Comparison of ENCODE assay signal across 21 mouse cellular contexts in genomic region chr19:4166678-4167476, GRCm38 (mm10). TPM values are rescaled to one million over a fixed set of nuclear protein-coding genes. Genes with fewer than 3 reads are reported as not detected.
DNase-seq lines count a peak whose midpoint lies in the region; ATAC-seq and TF ChIP-seq lines count a peak whose summit lies in the region.
"Had no signal": no experiment of that assay in that cellular context is flagged by ENCODE, and none has a peak within 500 bp of the region (broad histone marks: within the 10 kb centered on the region; RNA-seq: fewer than 3 reads in every experiment).

No protein-coding gene starts in this region.

- peaks cover 23% of the 10 kb centered on the region for H3K4me1 ChIP-seq in forebrain, embryonic 13.5 days
- H3K4me1 ChIP-seq in forebrain, embryonic 12.5 days = peaks cover 21% of the 10 kb centered on the region
- peaks cover 29% of the 10 kb centered on the region for H3K4me1 ChIP-seq in heart, postnatal 0 days (ENCODE audit: control insufficient read depth, insufficient read depth)
- H3K4me1 ChIP-seq in liver, embryonic 13.5 days (replicated peaks) = peaks cover 65% of the 10 kb centered on the region
- H3K4me1 ChIP-seq in liver, postnatal 0 days (ENCODE audit: insufficient read depth) = peaks cover 45% of the 10 kb centered on the region

- peak; percentile 72; the same call in 1 of the 2 replicates for TF ChIP-seq EP300 in heart, postnatal 0 days (IDR thresholded peaks at IDR 0.05; ENCODE audit: low read depth)
- no peak for TF ChIP-seq EP300 in liver, postnatal 0 days (IDR thresholded peaks at IDR 0.05; ENCODE audit: low read depth)

- no peak overlapping the region for H3K4me2 ChIP-seq in forebrain, embryonic 13.5 days
- H3K4me2 ChIP-seq in forebrain, embryonic 12.5 days = no peak overlapping the region
- no peak overlapping the region for H3K4me2 ChIP-seq in heart, postnatal 0 days (ENCODE audit: low read depth, low read length)
- no peak overlapping the region for H3K4me2 ChIP-seq in liver, embryonic 13.5 days
- H3K4me2 ChIP-seq in liver, postnatal 0 days (ENCODE audit: low read depth, low read length) = no peak overlapping the region
- H3K4me2 ChIP-seq: intestine, embryonic 15.5 days; midbrain, embryonic 13.5 days; neural tube, embryonic 12.5 days had no signal

- no peak overlapping the region for H3K4me3 ChIP-seq in forebrain, embryonic 13.5 days
- no peak overlapping the region for H3K4me3 ChIP-seq in forebrain, embryonic 12.5 days (replicated peaks)
- H3K4me3 ChIP-seq in heart, postnatal 0 days (ENCODE audit: low read depth, low read length) = no peak overlapping the region
- H3K4me3 ChIP-seq in liver, embryonic 13.5 days (replicated peaks) = no peak overlapping the region
- H3K4me3 ChIP-seq in liver, postnatal 0 days (ENCODE audit: low read depth, low read length) = no peak overlapping the region
- H3K4me3 ChIP-seq: embryonic facial prominence, embryonic 10.5 days; intestine, embryonic 15.5 days; midbrain, embryonic 13.5 days; neural tube, embryonic 12.5 days had no signal

- no peaks in the 10 kb centered on the region for H3K9me3 ChIP-seq in forebrain, embryonic 13.5 days (replicated peaks)
- no peaks in the 10 kb centered on the region for H3K9me3 ChIP-seq in forebrain, embryonic 12.5 days
- H3K9me3 ChIP-seq in heart, postnatal 0 days (replicated peaks; ENCODE audit: control insufficient read depth, low read length) = no peaks in the 10 kb centered on the region
- no peaks in the 10 kb centered on the region for H3K9me3 ChIP-seq in liver, embryonic 13.5 days (replicated peaks)
- H3K9me3 ChIP-seq in liver, postnatal 0 days (ENCODE audit: low read length) = no peaks in the 10 kb centered on the region
- H3K9me3 ChIP-seq: embryonic facial prominence, embryonic 10.5 days; intestine, embryonic 15.5 days; midbrain, embryonic 13.5 days; neural tube, embryonic 12.5 days had no signal

- peak; percentile 48 for DNase-seq in adrenal gland, adult 2 months
- DNase-seq in adrenal gland, postnatal 4 days (ENCODE audit: low spot score in 2 of 2) = no peak
- DNase-seq in heart, postnatal 0 days (ENCODE audit: low spot score) = peak; percentile 61
- no peak for DNase-seq in heart, postnatal 36 days
- DNase-seq in liver, embryonic 13.5 days = no peak
- no peak for DNase-seq in liver, postnatal 0 days
- DNase-seq: gastrocnemius, postnatal 10 days; kidney, adult 9 months had no signal

- no peak for ATAC-seq in forebrain, embryonic 13.5 days
- no peak for ATAC-seq in forebrain, embryonic 12.5 days (ENCODE audit: low FRiP score)
- ATAC-seq in heart, postnatal 0 days (ENCODE audit: insufficient read depth, low read depth) = peak; percentile 10
- ATAC-seq in liver, embryonic 13.5 days (ENCODE audit: low read depth) = no peak
- ATAC-seq in liver, postnatal 0 days = no peak
- ATAC-seq: forebrain, embryonic 14.5 days; intestine, embryonic 15.5 days; lung, postnatal 0 days; midbrain, embryonic 13.5 days; Patski had no signal

- WGBS in forebrain, embryonic 13.5 days = 83% methylated on average over 9 of the region's 9 CpGs
- 77% methylated on average over 9 of the region's 9 CpGs for WGBS in forebrain, embryonic 12.5 days
- WGBS in heart, postnatal 0 days = 32% methylated on average over 9 of the region's 9 CpGs
- WGBS in liver, embryonic 13.5 days (ENCODE audit: insufficient replicate concordance) = 66% methylated on average over 9 of the region's 9 CpGs
- WGBS in liver, postnatal 0 days (ENCODE audit: insufficient replicate concordance) = 73% methylated on average over 9 of the region's 9 CpGs

- TF ChIP-seq CTCF in heart, postnatal 0 days (IDR thresholded peaks at IDR 0.05; ENCODE audit: low read depth) = no peak
- no peak for TF ChIP-seq CTCF in liver, postnatal 0 days (IDR thresholded peaks at IDR 0.05; ENCODE audit: low read depth)

- H3K36me3 ChIP-seq in forebrain, embryonic 13.5 days (ENCODE audit: poor library complexity, severe bottlenecking) = peaks cover 1% of the 10 kb centered on the region; the same call in 1 of the 2 replicates
- peaks cover under 1% of the 10 kb centered on the region; the same call in 1 of the 2 replicates for H3K36me3 ChIP-seq in forebrain, embryonic 12.5 days (replicated peaks)
- H3K36me3 ChIP-seq in heart, postnatal 0 days (replicated peaks; ENCODE audit: control insufficient read depth, insufficient read depth, low read length) = 0 out of 2 replicates have a peak, but pooled peaks cover 8% of the 10 kb centered on the region
- no peaks in the 10 kb centered on the region for H3K36me3 ChIP-seq in liver, embryonic 13.5 days
- H3K36me3 ChIP-seq in liver, postnatal 0 days (replicated peaks; ENCODE audit: insufficient read depth, low read length) = no peaks in the 10 kb centered on the region
- H3K36me3 ChIP-seq: embryonic facial prominence, embryonic 10.5 days; intestine, embryonic 15.5 days; midbrain, embryonic 13.5 days; neural tube, embryonic 12.5 days had no signal

- intact Hi-C loops in heart, postnatal 36 days (cut with DNase I) = no loop called here

- H3K27me3 ChIP-seq in forebrain, embryonic 13.5 days = no peaks in the 10 kb centered on the region
- H3K27me3 ChIP-seq in forebrain, embryonic 12.5 days = 0 out of 2 replicates have a peak, but pooled peaks cover 5% of the 10 kb centered on the region
- no peaks in the 10 kb centered on the region for H3K27me3 ChIP-seq in heart, postnatal 0 days (ENCODE audit: control insufficient read depth, insufficient read depth, low read length)
- H3K27me3 ChIP-seq in liver, embryonic 13.5 days = no peaks in the 10 kb centered on the region
- no peaks in the 10 kb centered on the region for H3K27me3 ChIP-seq in liver, postnatal 0 days (ENCODE audit: insufficient read depth, low read length)
- H3K27me3 ChIP-seq: intestine, embryonic 15.5 days; midbrain, embryonic 13.5 days; neural tube, embryonic 12.5 days; Patski had no signal

- no peak overlapping the region for H3K27ac ChIP-seq in forebrain, embryonic 13.5 days
- no peak overlapping the region for H3K27ac ChIP-seq in forebrain, embryonic 12.5 days
- H3K27ac ChIP-seq in heart, postnatal 0 days (ENCODE audit: low read depth) = peak overlapping the region; percentile 79
- H3K27ac ChIP-seq in liver, embryonic 13.5 days = no peak overlapping the region
- no peak overlapping the region for H3K27ac ChIP-seq in liver, postnatal 0 days (ENCODE audit: low read depth)
- H3K27ac ChIP-seq: embryonic facial prominence, embryonic 10.5 days; intestine, embryonic 15.5 days; liver, embryonic 14.5 days; midbrain, embryonic 13.5 days; neural tube, embryonic 12.5 days had no signal

- H3K9ac ChIP-seq in forebrain, embryonic 13.5 days = 0 out of 2 replicates have a peak overlapping the region, but pooled peaks have one; percentile 5
- no peak overlapping the region for H3K9ac ChIP-seq in forebrain, embryonic 12.5 days
- H3K9ac ChIP-seq in heart, postnatal 0 days (replicated peaks; ENCODE audit: low read depth, low read length) = no peak overlapping the region
- 0 out of 2 replicates have a peak overlapping the region, but pooled peaks have one; percentile 26 for H3K9ac ChIP-seq in liver, embryonic 13.5 days
- no peak overlapping the region for H3K9ac ChIP-seq in liver, postnatal 0 days (replicated peaks)
- H3K9ac ChIP-seq: intestine, embryonic 15.5 days; liver, embryonic 14.5 days; midbrain, embryonic 13.5 days; neural tube, embryonic 12.5 days had no signal

RNA-seq across cellular contexts. Expression of gene Rps6kb2, which starts 3.7 kb away (rescaled TPM):
- total RNA-seq in adrenal gland, adult 2 months (2021) = 10 to 100 TPM; 27.6 to 39.5 TPM
- polyA plus RNA-seq in adrenal gland, adult 2 months (2012; rRNA removed) = 48.3 and 60.8 TPM in 2 replicates
- total RNA-seq in adrenal gland, postnatal 4 days (2021) = 10 to 100 TPM; 46.6 to 50.0 TPM
- 56.6 and 61.6 TPM in 2 replicates for polyA plus RNA-seq in forebrain, embryonic 13.5 days (2015; fragmentation: Nextera tagmentation; extraction: Ambion mirVana)
- 59.5 and 62.5 TPM in 2 replicates for polyA plus RNA-seq in forebrain, embryonic 12.5 days (2016; fragmentation: Nextera tagmentation; extraction: Ambion mirVana)
- 34.2 and 62.0 TPM in 2 replicates for total RNA-seq in heart, postnatal 0 days (2014; rRNA removed; ENCODE audit: low replicate concordance)
- 32.9 and 35.2 TPM in 2 replicates for polyA plus RNA-seq in heart, postnatal 0 days (2015; fragmentation: Nextera tagmentation; extraction: Ambion mirVana)
- 10 to 100 TPM; 16.4 to 18.8 TPM for total RNA-seq in heart, postnatal 36 days (2021)
- polyA plus RNA-seq in liver, embryonic 13.5 days (2015; fragmentation: Nextera tagmentation; extraction: Ambion mirVana) = 30.0 and 34.2 TPM in 2 replicates
- polyA plus RNA-seq in liver, postnatal 0 days (2015; fragmentation: Nextera tagmentation; extraction: Ambion mirVana) = 22.1 and 23.0 TPM in 2 replicates

RNA-seq across cellular contexts. Expression of gene Carns1, which starts 8.4 kb away (rescaled TPM):
- total RNA-seq in adrenal gland, adult 2 months (2021) = 1 to 10 TPM; 2.9 to 5.8 TPM
- 3.8 and 5.1 TPM in 2 replicates for polyA plus RNA-seq in adrenal gland, adult 2 months (2012; rRNA removed)
- total RNA-seq in adrenal gland, postnatal 4 days (2021) = 1 to 10 TPM; 5.5 to 7.3 TPM
- 2.4 and 2.5 TPM in 2 replicates for polyA plus RNA-seq in forebrain, embryonic 13.5 days (2015; fragmentation: Nextera tagmentation; extraction: Ambion mirVana)
- polyA plus RNA-seq in forebrain, embryonic 12.5 days (2016; fragmentation: Nextera tagmentation; extraction: Ambion mirVana) = 3.2 TPM in 2 replicates
- 40.3 and 119 TPM in 2 replicates for total RNA-seq in heart, postnatal 0 days (2014; rRNA removed; ENCODE audit: low replicate concordance)
- 20.6 and 23.8 TPM in 2 replicates for polyA plus RNA-seq in heart, postnatal 0 days (2015; fragmentation: Nextera tagmentation; extraction: Ambion mirVana)
- total RNA-seq in heart, postnatal 36 days (2021) = 10 to 100 TPM; 29.4 to 33.7 TPM
- 0.38 and 0.43 TPM in 2 replicates for polyA plus RNA-seq in liver, embryonic 13.5 days (2015; fragmentation: Nextera tagmentation; extraction: Ambion mirVana)
- polyA plus RNA-seq in liver, postnatal 0 days (2015; fragmentation: Nextera tagmentation; extraction: Ambion mirVana) = 0.73 and 0.90 TPM in 2 replicates

RNA-seq across cellular contexts. Expression of gene Ptprcap, which starts 13.5 kb away (rescaled TPM):
- 1 to 10 TPM; 2.5 to 5.7 TPM for total RNA-seq in adrenal gland, adult 2 months (2021)
- 54.9 and 57.6 TPM in 2 replicates for polyA plus RNA-seq in adrenal gland, adult 2 months (2012; rRNA removed)
- total RNA-seq in adrenal gland, postnatal 4 days (2021) = 1 to 10 TPM; 5.1 to 5.2 TPM
- polyA plus RNA-seq in forebrain, embryonic 13.5 days (2015; fragmentation: Nextera tagmentation; extraction: Ambion mirVana) = 0.33 and 0.65 TPM in 2 replicates
- 0.51 and 0.74 TPM in 2 replicates for polyA plus RNA-seq in forebrain, embryonic 12.5 days (2016; fragmentation: Nextera tagmentation; extraction: Ambion mirVana)
- 13.5 TPM in 1 of 2 replicates, not detected in the other for total RNA-seq in heart, postnatal 0 days (2014; rRNA removed; ENCODE audit: low replicate concordance)
- polyA plus RNA-seq in heart, postnatal 0 days (2015; fragmentation: Nextera tagmentation; extraction: Ambion mirVana) = 0.46 and 1.1 TPM in 2 replicates
- 1 to 10 TPM; 1.1 to 1.3 TPM for total RNA-seq in heart, postnatal 36 days (2021)
- 18.8 and 21.3 TPM in 2 replicates for polyA plus RNA-seq in liver, embryonic 13.5 days (2015; fragmentation: Nextera tagmentation; extraction: Ambion mirVana)
- 35.7 and 35.8 TPM in 2 replicates for polyA plus RNA-seq in liver, postnatal 0 days (2015; fragmentation: Nextera tagmentation; extraction: Ambion mirVana)
- polyA plus RNA-seq: embryonic facial prominence, embryonic 10.5 days had no signal

RNA-seq across cellular contexts. Expression of gene Coro1b, which starts 18.5 kb away (rescaled TPM):
- total RNA-seq in adrenal gland, adult 2 months (2021) = 100 to 1,000 TPM; 154 to 202 TPM
- 199 and 225 TPM in 2 replicates for polyA plus RNA-seq in adrenal gland, adult 2 months (2012; rRNA removed)
- total RNA-seq in adrenal gland, postnatal 4 days (2021) = 100 to 1,000 TPM; 192 to 203 TPM
- polyA plus RNA-seq in forebrain, embryonic 13.5 days (2015; fragmentation: Nextera tagmentation; extraction: Ambion mirVana) = 126 and 144 TPM in 2 replicates
- 125 and 135 TPM in 2 replicates for polyA plus RNA-seq in forebrain, embryonic 12.5 days (2016; fragmentation: Nextera tagmentation; extraction: Ambion mirVana)
- total RNA-seq in heart, postnatal 0 days (2014; rRNA removed; ENCODE audit: low replicate concordance) = 120 and 144 TPM in 2 replicates
- 97.2 and 102 TPM in 2 replicates for polyA plus RNA-seq in heart, postnatal 0 days (2015; fragmentation: Nextera tagmentation; extraction: Ambion mirVana)
- 10 to 100 TPM; 52.4 to 55.6 TPM for total RNA-seq in heart, postnatal 36 days (2021)
- polyA plus RNA-seq in liver, embryonic 13.5 days (2015; fragmentation: Nextera tagmentation; extraction: Ambion mirVana) = 70.7 and 72.6 TPM in 2 replicates
- polyA plus RNA-seq in liver, postnatal 0 days (2015; fragmentation: Nextera tagmentation; extraction: Ambion mirVana) = 63.0 and 64.4 TPM in 2 replicates

RNA-seq across cellular contexts. Expression of gene Cabp4, which starts 23.0 kb away (rescaled TPM):
- total RNA-seq in adrenal gland, adult 2 months (2021) = under 1 TPM; 0.29 to 0.69 TPM
- 0.12 and 0.26 TPM in 2 replicates for polyA plus RNA-seq in adrenal gland, adult 2 months (2012; rRNA removed)
- total RNA-seq in adrenal gland, postnatal 4 days (2021) = under 1 TPM in 1 of 2 experiments, not detected in 1; 0.20 TPM
- polyA plus RNA-seq in forebrain, embryonic 13.5 days (2015; fragmentation: Nextera tagmentation; extraction: Ambion mirVana) = 0.09 and 0.13 TPM in 2 replicates
- 0.09 TPM in 2 replicates for polyA plus RNA-seq in forebrain, embryonic 12.5 days (2016; fragmentation: Nextera tagmentation; extraction: Ambion mirVana)
- not detected in 2 replicates for total RNA-seq in heart, postnatal 0 days (2014; rRNA removed; ENCODE audit: low replicate concordance)
- 0.07 and 0.11 TPM in 2 replicates for polyA plus RNA-seq in heart, postnatal 0 days (2015; fragmentation: Nextera tagmentation; extraction: Ambion mirVana)
- total RNA-seq in heart, postnatal 36 days (2021) = under 1 TPM in 1 of 2 experiments, not detected in 1; 0.19 TPM
- polyA plus RNA-seq in liver, embryonic 13.5 days (2015; fragmentation: Nextera tagmentation; extraction: Ambion mirVana) = 0.07 and 0.13 TPM in 2 replicates
- polyA plus RNA-seq in liver, postnatal 0 days (2015; fragmentation: Nextera tagmentation; extraction: Ambion mirVana) = 0.11 and 0.15 TPM in 2 replicates
- total RNA-seq: common myeloid progenitor, adult 5-6 weeks; gastrocnemius, postnatal 10 days; hematopoietic stem cell, adult 5-6 weeks; left cerebral cortex, postnatal 36 days had no signal

Comparison
In these comparisons a context has a peak if more than half of its experiments do, and no peak if none do; other contexts are left out.
1. DNase-seq: peak in adrenal gland, adult 2 months (single experiment) and heart, postnatal 0 days (single experiment); none in adrenal gland, postnatal 4 days (0 of 2), heart, postnatal 36 days (0 of 2), liver, embryonic 13.5 days (single experiment) and liver, postnatal 0 days (single experiment).
2. H3K9ac ChIP-seq: peak in forebrain, embryonic 13.5 days (single experiment) and liver, embryonic 13.5 days (single experiment); none in forebrain, embryonic 12.5 days (single experiment), heart, postnatal 0 days (single experiment) and liver, postnatal 0 days (single experiment).